Mouse (Mus musculus): Measurements from ENCODE around the gene Sh2d7.

DNA sequence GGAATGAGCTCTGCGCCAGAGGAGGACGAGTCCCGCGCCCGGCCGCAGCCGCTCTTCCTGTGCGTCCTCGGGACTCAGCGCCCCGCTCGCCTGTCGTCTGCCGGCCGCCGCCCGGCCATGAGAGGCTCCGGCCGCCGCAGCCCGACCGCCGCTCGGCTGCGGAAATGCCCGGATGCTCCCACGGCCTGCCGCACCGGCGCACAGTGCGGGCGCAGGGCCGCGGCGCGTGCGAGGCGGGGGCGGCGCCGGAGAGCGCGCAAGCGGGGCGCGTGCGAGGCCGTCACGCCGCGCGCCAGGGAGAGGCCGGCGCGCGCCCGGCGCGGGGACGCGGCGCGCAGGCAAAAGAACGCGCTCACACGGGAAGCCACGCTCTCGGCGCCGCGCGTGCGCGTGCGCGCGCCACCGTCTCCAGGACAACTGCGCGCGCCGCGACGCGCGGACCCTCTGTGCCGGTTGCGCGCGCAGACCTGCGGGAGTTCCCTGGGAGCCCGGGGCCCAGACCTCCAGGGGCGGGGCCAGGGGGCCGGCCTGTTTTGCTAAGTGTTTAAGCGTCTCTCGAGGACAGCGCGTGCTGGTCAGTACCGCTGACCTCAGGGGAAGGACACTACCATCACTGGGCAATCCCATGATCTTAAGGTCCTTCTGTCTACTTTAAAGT, 37.2 kb upstream of the Sh2d7 start, which contains the start of gene Dmxl2:
- TF ChIP-seq CTCF (IDR thresholded peaks at IDR 0.05; ENCODE audit: borderline replicate concordance, extremely low read depth, insufficient read depth, insufficient read length): no peak
- peak; percentile 95 for TF ChIP-seq POLR2A (IDR thresholded peaks at IDR 0.05; ENCODE audit: borderline replicate concordance, extremely low read depth, insufficient read depth, insufficient read length, poor library complexity, severe bottlenecking)
